Mouse (Mus musculus) adipocyte (in vitro differentiated cells): ENCODE results near the gene Mpzl2.
"Not testable (repeated sequence)": the region's sequence is repeated elsewhere in the genome, so short reads cannot be mapped to it uniquely, and the experiment has no call there.

Experiments used
- DNase-seq: peaks from one replicate; pipeline ENCODE4 v3.0.0-alpha.2; 2016; ENCODE audit warnings: low spot score

The Mpzl2 gene

GRCm38 (mm10) chr9:45034526-45034925 is 5.1 kb upstream of the Mpzl2 start:
- DNase-seq: no peak

GRCm38 (mm10) chr9:45037803-45038202 is 1.8 kb upstream of the Mpzl2 start:
- DNase-seq: not testable (repeated sequence)

GRCm38 (mm10) chr9:45040066-45040845 is 657 bp downstream of the Mpzl2 start:
- no peak for DNase-seq

- DNase-seq: peak; percentile 36
These were observed 1.7 kb downstream of the Mpzl2 start for GRCm38 (mm10) chr9:45041131-45041838.

GRCm38 (mm10) chr9:45042056-45042720 is 2.6 kb downstream of the Mpzl2 start:
- no peak for DNase-seq

- DNase-seq: no peak
These were observed 3.3 kb downstream of the Mpzl2 start for GRCm38 (mm10) chr9:45042947-45043346.

GRCm38 (mm10) chr9:45046973-45047372 is 7.4 kb downstream of the Mpzl2 start:
- DNase-seq: no peak

GRCm38 (mm10) chr9:45048511-45048910 is 8.9 kb downstream of the Mpzl2 start:
- DNase-seq: peak; percentile 41

- DNase-seq: no peak
These were observed 10.1 kb downstream of the Mpzl2 start for GRCm38 (mm10) chr9:45049731-45050130.

GRCm38 (mm10) chr9:45050301-45050700 is 10.7 kb downstream of the Mpzl2 start:
- no peak for DNase-seq

- peak; percentile 48 for DNase-seq
These were observed 15.6 kb downstream of the Mpzl2 start, which contains the start of gene Mpzl3 for GRCm38 (mm10) chr9:45055082-45055713. Gene Mpzl3, plus strand, starts transcription at chr9:45055186.

- no peak for DNase-seq
These were observed 18.8 kb downstream of the Mpzl2 start for GRCm38 (mm10) chr9:45058304-45058940.

- no peak for DNase-seq
These were observed 20.6 kb downstream of the Mpzl2 start for GRCm38 (mm10) chr9:45060151-45060550.

GRCm38 (mm10) chr9:45062677-45063076 is 23.1 kb downstream of the Mpzl2 start:
- no peak for DNase-seq

GRCm38 (mm10) chr9:45064421-45064820 is 24.8 kb downstream of the Mpzl2 start:
- no peak for DNase-seq

GRCm38 (mm10) chr9:45066735-45067134 is 27.1 kb downstream of the Mpzl2 start:
- no peak for DNase-seq

- DNase-seq: no peak
These were observed 32.2 kb downstream of the Mpzl2 start for GRCm38 (mm10) chr9:45071800-45072199.

GRCm38 (mm10) chr9:45077859-45078258 is 38.3 kb downstream of the Mpzl2 start:
- DNase-seq: no peak

- DNase-seq: no peak
These were observed 39.4 kb downstream of the Mpzl2 start, which contains the start of gene Jaml for GRCm38 (mm10) chr9:45079011-45079410. Gene Jaml, plus strand, starts transcription at chr9:45079183.

- DNase-seq: no peak
These were observed 43.5 kb downstream of the Mpzl2 start for GRCm38 (mm10) chr9:45083132-45083531.

- DNase-seq: no peak
These were observed 45.0 kb downstream of the Mpzl2 start for GRCm38 (mm10) chr9:45084556-45084955.
